Mouse (Mus musculus) thymus, adult 2 months (tissue): Measurements from ENCODE around the gene Slc16a8.

Experiments
- CTCF ChIP-seq: fragments of 200-500 bp; IDR thresholded peaks from 2 replicates; pipeline ENCODE4 v1.5.1; 2012; ENCODE audit warnings: mild to moderate bottlenecking, control low read depth, low read length, moderate library complexity, borderline replicate concordance; ENCODE audit not compliant: control insufficient read depth, poor library complexity, insufficient read depth; ENCODE audit errors: extremely low read depth
- POLR2A ChIP-seq: fragments of 200-500 bp; IDR thresholded peaks from 2 replicates; pipeline ENCODE4 v1.6.1; 2012; ENCODE audit warnings: mild to moderate bottlenecking, low read length, control low read depth, moderate library complexity; ENCODE audit not compliant: control insufficient read depth, poor library complexity, insufficient read depth; ENCODE audit errors: extremely low read depth

DNA sequence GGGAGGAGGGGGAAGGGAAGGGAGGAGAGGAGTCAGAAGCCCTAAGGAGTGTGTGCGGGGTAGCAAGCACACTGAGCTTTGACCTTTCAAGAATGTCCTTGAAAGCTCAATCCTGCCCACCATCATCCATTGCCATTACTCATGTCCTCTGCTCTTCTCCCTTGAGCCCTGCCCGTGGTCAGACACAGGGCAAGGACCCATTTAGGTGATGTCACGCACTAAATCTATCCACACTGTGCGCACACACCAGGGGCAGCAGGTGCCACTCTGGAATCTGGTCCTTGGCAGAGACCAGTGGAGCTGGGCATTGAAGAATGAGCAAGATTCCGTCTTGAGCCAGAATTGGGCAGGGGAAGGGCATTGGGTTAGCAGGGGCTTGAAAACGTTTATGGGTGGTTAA, 46.4 kb downstream of the Slc16a8 start:
- TF ChIP-seq CTCF: no peak
- TF ChIP-seq POLR2A: no peak
